Mouse (Mus musculus) myocyte (in vitro differentiated cells): ENCODE measurements around the gene Cars.

ENCODE experiments used
- CEBPB ChIP-seq: IDR thresholded peaks from 2 replicates; pipeline ENCODE4 v1.6.1; 2011; ENCODE audit warnings: mild to moderate bottlenecking, moderate library complexity; ENCODE audit not compliant: poor library complexity, insufficient read depth, severe bottlenecking
- E2F4 ChIP-seq: IDR thresholded peaks from one replicate; pipeline ENCODE4 v1.6.1; 2011; ENCODE audit warnings: mild to moderate bottlenecking, control low read depth, moderate library complexity; ENCODE audit not compliant: insufficient read depth
- MAX ChIP-seq: IDR thresholded peaks from one replicate; pipeline ENCODE4 v1.6.1; 2011; ENCODE audit warnings: low read depth, mild to moderate bottlenecking, control low read depth
- MYOD1 ChIP-seq, 3 experiments: IDR thresholded peaks; one replicate each; pipeline ENCODE4 v1.6.1; 2011; ENCODE audit warnings: control low read depth in 2 of 3, low read depth in 2 of 3, mild to moderate bottlenecking in 2 of 3, moderate library complexity in 1 of 3; ENCODE audit not compliant: insufficient read length in 2 of 3, control insufficient read depth in 1 of 3
- MYOG ChIP-seq, 3 experiments: IDR thresholded peaks; one replicate each; pipeline ENCODE4 v1.6.1; 2011; ENCODE audit warnings: control low read depth in 2 of 3, low read depth in 2 of 3, mild to moderate bottlenecking in 2 of 3; ENCODE audit not compliant: insufficient read length in 2 of 3, control insufficient read depth in 1 of 3, insufficient read depth in 1 of 3
- POLR2A ChIP-seq: IDR thresholded peaks from one replicate; pipeline ENCODE4 v1.6.1; 2011; ENCODE audit warnings: low read depth, mild to moderate bottlenecking, control low read depth, moderate library complexity; ENCODE audit not compliant: insufficient read length
- POLR2AphosphoS2 ChIP-seq: IDR thresholded peaks from one replicate; pipeline ENCODE4 v1.6.1; 2011; ENCODE audit warnings: low read depth, control low read depth; ENCODE audit not compliant: insufficient read length
- TCF12 ChIP-seq: IDR thresholded peaks from one replicate; pipeline ENCODE4 v1.6.1; 2011; ENCODE audit warnings: mild to moderate bottlenecking, control low read depth; ENCODE audit not compliant: poor library complexity, insufficient read depth, severe bottlenecking
- TCF3 ChIP-seq: IDR thresholded peaks from one replicate; pipeline ENCODE4 v1.6.1; 2011; ENCODE audit warnings: low read depth, control low read depth; ENCODE audit not compliant: insufficient read length
- USF1 ChIP-seq: IDR thresholded peaks from one replicate; pipeline ENCODE4 v1.6.1; 2011; ENCODE audit warnings: low read depth, mild to moderate bottlenecking, control low read depth, moderate library complexity

GRCm38 (mm10) chr7:143629501-143629900 lies 29.6 kb upstream of the Cars start:
- no peak for TF ChIP-seq POLR2A
- no peak for TF ChIP-seq MYOG (IDR thresholded peaks at IDR 0.05; ENCODE audit: control insufficient read depth in 1 of 3, insufficient read depth in 1 of 3, insufficient read length in 2 of 3, low read depth in 2 of 3)
- no peak for TF ChIP-seq TCF12
- no peak for TF ChIP-seq MYOD1 (IDR thresholded peaks at IDR 0.05; ENCODE audit: control insufficient read depth in 1 of 3, insufficient read length in 2 of 3, low read depth in 2 of 3)
- TF ChIP-seq USF1: no peak
- no peak for TF ChIP-seq E2F4
- TF ChIP-seq TCF3: no peak
- no peak for TF ChIP-seq MAX
- no peak for TF ChIP-seq CEBPB
- no peak for TF ChIP-seq POLR2AphosphoS2
